Mouse (Mus musculus) CH12.LX (cell line): ENCODE data around the gene Marcksl1. TPM values are rescaled to one million over a fixed set of nuclear protein-coding genes. Genes with fewer than 3 reads are reported as not detected.

ENCODE experiments used
- DNase-seq: peaks from one replicate; pipeline ENCODE4 v3.0.0-alpha.2; 2013; ENCODE audit errors: extremely low read depth
- H3K27ac ChIP-seq: 2 replicates; pipeline ENCODE4 v1.5.1; 2012; ENCODE audit warnings: low read depth, mild to moderate bottlenecking, control low read depth, moderate library complexity; ENCODE audit not compliant: insufficient read depth
- H3K27me3 ChIP-seq: replicated peaks from 2 replicates; pipeline ENCODE3; 2012; ENCODE audit warnings: inconsistent platforms
- H3K36me3 ChIP-seq, 2 experiments: replicated peaks in 1 of 2; 2 replicates each; pipeline versions ENCODE3 to v1.6.1; 2012; ENCODE audit warnings: inconsistent platforms in 1 of 2, low read length in 1 of 2, mild to moderate bottlenecking in 1 of 2, mixed read lengths in 1 of 2, moderate library complexity in 1 of 2; ENCODE audit not compliant: control insufficient read depth in 1 of 2, insufficient read depth in 1 of 2
- H3K4me1 ChIP-seq, 2 experiments: 2 replicates each; pipeline ENCODE4 v1.6.1; 2012; ENCODE audit warnings: inconsistent platforms in 1 of 2, moderate library complexity in 1 of 2; ENCODE audit not compliant: insufficient read depth in 2 of 2, control insufficient read depth in 1 of 2
- H3K4me2 ChIP-seq: 2 replicates; pipeline ENCODE4 v1.6.1; 2012; ENCODE audit warnings: low read depth, mild to moderate bottlenecking, control low read depth; ENCODE audit not compliant: poor library complexity, insufficient read depth, severe bottlenecking
- H3K4me3 ChIP-seq, 3 experiments: fragments of 150-350 bp in 1 of 3; sonication (generic) in 1 of 3; replicated peaks in 1 of 3; 2 replicates each; pipeline versions ENCODE3 to v1.5.1; 2011 to 2012; ENCODE audit warnings: low read depth in 2 of 3, low read length in 2 of 3, mild to moderate bottlenecking in 2 of 3, moderate library complexity in 2 of 3, control low read depth in 1 of 3, improper control_type of control experiment in 1 of 3, inconsistent platforms in 1 of 3, mixed read lengths in 1 of 3; ENCODE audit not compliant: poor library complexity in 1 of 3
- H3K79me2 ChIP-seq: replicated peaks from 2 replicates; pipeline ENCODE4 v1.6.1; 2012; ENCODE audit warnings: mild to moderate bottlenecking, moderate library complexity; ENCODE audit not compliant: control insufficient read depth, poor library complexity, insufficient read depth, severe bottlenecking; ENCODE audit errors: extremely low read depth
- H3K9ac ChIP-seq: 2 replicates; pipeline ENCODE4 v1.6.1; 2012; ENCODE audit warnings: low read depth, mild to moderate bottlenecking, control low read depth, moderate library complexity; ENCODE audit not compliant: insufficient read depth
- H3K9me3 ChIP-seq: replicated peaks from 2 replicates; pipeline ENCODE3; 2012; ENCODE audit warnings: low read length, inconsistent platforms, mixed read lengths
- BHLHE40 ChIP-seq: IDR thresholded peaks from 2 replicates; pipeline ENCODE4 v1.6.1; 2011; ENCODE audit warnings: mild to moderate bottlenecking, low read depth, low read length, improper control_type of control experiment
- CHD2 ChIP-seq: IDR thresholded peaks from 2 replicates; pipeline ENCODE4 v1.6.1; 2011; ENCODE audit warnings: low read length, improper control_type of control experiment
- ETS1 ChIP-seq: conservative IDR thresholded peaks from 2 replicates; pipeline ENCODE4 v1.6.1; 2012; ENCODE audit warnings: low read depth, mild to moderate bottlenecking, inconsistent platforms, low read length, improper control_type of control experiment, moderate library complexity
- GABPA ChIP-seq: IDR thresholded peaks from 2 replicates; pipeline ENCODE4 v1.6.1; 2012; ENCODE audit warnings: low read depth, low read length, improper control_type of control experiment, inconsistent platforms; ENCODE audit not compliant: insufficient replicate concordance
- HCFC1 ChIP-seq: IDR thresholded peaks from 2 replicates; pipeline ENCODE4 v1.6.1; 2012; ENCODE audit warnings: low read depth, mild to moderate bottlenecking, inconsistent platforms, low read length, improper control_type of control experiment
- IRF4 ChIP-seq: IDR thresholded peaks from 2 replicates; pipeline ENCODE4 v1.6.1; 2014; ENCODE audit warnings: low read depth, mild to moderate bottlenecking, inconsistent platforms, low read length, improper control_type of control experiment
- KAT2A ChIP-seq: IDR thresholded peaks from 2 replicates; pipeline ENCODE4 v1.6.1; 2012; ENCODE audit warnings: low read length, improper control_type of control experiment, inconsistent platforms; ENCODE audit not compliant: insufficient replicate concordance
- MAFK ChIP-seq: IDR thresholded peaks from 2 replicates; pipeline ENCODE4 v1.6.1; 2011; ENCODE audit warnings: low read length, improper control_type of control experiment; ENCODE audit not compliant: insufficient replicate concordance
- MAX ChIP-seq: IDR thresholded peaks from 2 replicates; pipeline ENCODE4 v1.6.1; 2011; ENCODE audit warnings: low read length, improper control_type of control experiment
- MAZ ChIP-seq: IDR thresholded peaks from 2 replicates; pipeline ENCODE4 v1.6.1; 2012; ENCODE audit warnings: low read depth, mild to moderate bottlenecking, inconsistent platforms, low read length, improper control_type of control experiment, moderate library complexity
- MEF2A ChIP-seq: IDR thresholded peaks from 2 replicates; pipeline ENCODE4 v1.6.1; 2014; ENCODE audit warnings: low read depth, mild to moderate bottlenecking, inconsistent platforms, low read length, improper control_type of control experiment, borderline replicate concordance
- MXI1 ChIP-seq: IDR thresholded peaks from 2 replicates; pipeline ENCODE4 v1.6.1; 2011; ENCODE audit warnings: mild to moderate bottlenecking, low read depth, low read length, improper control_type of control experiment
- MYC ChIP-seq: IDR thresholded peaks from 2 replicates; pipeline ENCODE4 v1.6.1; 2011; ENCODE audit warnings: low read depth, mild to moderate bottlenecking, improper control_type of control experiment, low read length
- NELFE ChIP-seq: IDR thresholded peaks from 2 replicates; pipeline ENCODE4 v1.6.1; 2011; ENCODE audit warnings: low read depth, low read length, improper control_type of control experiment
- NRF1 ChIP-seq: IDR thresholded peaks from 2 replicates; pipeline ENCODE4 v1.6.1; 2014; ENCODE audit warnings: low read depth, mild to moderate bottlenecking, inconsistent platforms, low read length, improper control_type of control experiment, moderate library complexity
- PAX5 ChIP-seq: IDR thresholded peaks from 2 replicates; pipeline ENCODE4 v1.6.1; 2012; ENCODE audit warnings: low read length, inconsistent platforms, mixed read lengths
- POLR2A ChIP-seq: IDR thresholded peaks from 2 replicates; pipeline ENCODE4 v1.6.1; 2011; ENCODE audit warnings: low read depth, mild to moderate bottlenecking, improper control_type of control experiment, low read length
- POLR2AphosphoS2 ChIP-seq: IDR thresholded peaks from 2 replicates; pipeline ENCODE4 v1.6.1; 2011; ENCODE audit warnings: low read depth, low read length, improper control_type of control experiment
- SIN3A ChIP-seq: IDR thresholded peaks from 2 replicates; pipeline ENCODE4 v1.6.1; 2012; ENCODE audit warnings: low read length, improper control_type of control experiment, inconsistent platforms
- TBP ChIP-seq: conservative IDR thresholded peaks from 2 replicates; pipeline ENCODE4 v1.6.1; 2011; ENCODE audit warnings: low read depth, low read length, improper control_type of control experiment
- UBTF ChIP-seq: IDR thresholded peaks from 2 replicates; pipeline ENCODE4 v1.6.1; 2012; ENCODE audit warnings: low read depth, mild to moderate bottlenecking, inconsistent platforms, low read length, improper control_type of control experiment, moderate library complexity
- USF1 ChIP-seq: IDR thresholded peaks from 2 replicates; pipeline ENCODE4 v1.6.1; 2014; ENCODE audit warnings: low read depth, mild to moderate bottlenecking, inconsistent platforms, low read length, improper control_type of control experiment
- ZC3H11A ChIP-seq: IDR thresholded peaks from 2 replicates; pipeline ENCODE4 v1.6.1; 2012; ENCODE audit warnings: low read depth, mild to moderate bottlenecking, inconsistent platforms, low read length, improper control_type of control experiment
- ZKSCAN1 ChIP-seq: IDR thresholded peaks from 2 replicates; pipeline ENCODE4 v1.6.1; 2012; ENCODE audit warnings: low read depth, inconsistent platforms, low read length, improper control_type of control experiment, borderline replicate concordance
- ZMIZ1 ChIP-seq: IDR thresholded peaks from 2 replicates; pipeline ENCODE4 v1.6.1; 2012; ENCODE audit warnings: low read depth, mild to moderate bottlenecking, inconsistent platforms, low read length, improper control_type of control experiment
- ZNF384 ChIP-seq: IDR thresholded peaks from 2 replicates; pipeline ENCODE4 v1.6.1; 2012; ENCODE audit warnings: low read depth, low read length, improper control_type of control experiment, inconsistent platforms
- dilution Hi-C: fragments of 300-500 bp; cut with MboI; formaldehyde crosslinking; loops from 2 replicates; pipeline ENCODE4 v1.14.3; 2020; ENCODE audit warnings: low sequenced_read_pairs; ENCODE audit not compliant: extremely low pct_unique_long_range_greater_than_20kb, extremely low pct_ligation_motif_present
- in situ Hi-C: fragments of 300-500 bp; cut with MboI; formaldehyde crosslinking; loops from 3 replicates; pipeline ENCODE4 v1.14.3; 2019; ENCODE audit warnings: low sequenced_read_pairs, low pct_ligation_motif_present, low pct_unique_long_range_greater_than_20kb, mixed read lengths
- polyA plus RNA-seq: library from polyadenylated mRNA; unstranded; fragments of >175 nt; gene quantifications from 2 replicates; pipeline ENCODE4 v1.2.1, GENCODE M21; 2012; ENCODE audit warnings: low read depth; ENCODE audit not compliant: insufficient read length
- total RNA-seq, 2 experiments: library from RNA; depleted of rRNA; stranded (reverse); fragments of 300-350 nt in 1 of 2; fragments of >200 nt in 1 of 2; gene quantifications; 2 replicates each; pipeline ENCODE4 v1.2.3; 2012 to 2014

Gene Marcksl1
- total and polyA plus RNA-seq, 3 experiments, result 195 to 423 (median 265) TPM

DNA sequence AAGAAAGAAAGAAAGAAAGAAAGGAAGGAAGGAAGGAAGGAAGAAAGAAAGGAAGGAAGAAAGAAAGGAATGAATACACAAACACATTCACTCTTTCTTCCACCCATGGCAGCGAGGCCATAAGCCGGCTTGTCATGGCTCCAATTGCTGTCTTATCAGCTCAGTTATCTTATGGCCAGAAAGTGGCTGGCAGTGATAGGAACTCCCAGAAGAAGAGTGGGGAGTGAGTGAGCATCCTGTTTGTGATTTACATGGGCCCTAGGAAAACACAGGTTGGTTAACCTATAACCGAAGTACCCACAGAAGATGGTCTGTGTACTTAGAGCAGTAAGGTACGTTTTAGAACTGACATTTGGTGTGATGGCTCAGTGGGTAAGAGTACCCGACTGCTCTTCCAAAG, 47.8 kb downstream of the Marcksl1 start:
- TF ChIP-seq MAZ, result no peak
- TF ChIP-seq BHLHE40, result no peak
- TF ChIP-seq MEF2A, result no peak
- no peak for TF ChIP-seq POLR2A
- TF ChIP-seq PAX5, result no peak
- TF ChIP-seq NRF1, result no peak
- no peak for TF ChIP-seq MAX
- TF ChIP-seq ETS1, result no peak
- TF ChIP-seq UBTF, result no peak
- TF ChIP-seq ZMIZ1, result no peak
- TF ChIP-seq SIN3A, result no peak
- TF ChIP-seq TBP, result no peak
- no peak for TF ChIP-seq IRF4
- TF ChIP-seq ZNF384, result no peak
- no peak for TF ChIP-seq POLR2AphosphoS2
- TF ChIP-seq CHD2, result no peak
- no peak for TF ChIP-seq USF1
- TF ChIP-seq KAT2A, result no peak
- TF ChIP-seq NELFE, result no peak
- no peak for TF ChIP-seq MXI1
- TF ChIP-seq, all 38 proteins: peak for 0

DNA sequence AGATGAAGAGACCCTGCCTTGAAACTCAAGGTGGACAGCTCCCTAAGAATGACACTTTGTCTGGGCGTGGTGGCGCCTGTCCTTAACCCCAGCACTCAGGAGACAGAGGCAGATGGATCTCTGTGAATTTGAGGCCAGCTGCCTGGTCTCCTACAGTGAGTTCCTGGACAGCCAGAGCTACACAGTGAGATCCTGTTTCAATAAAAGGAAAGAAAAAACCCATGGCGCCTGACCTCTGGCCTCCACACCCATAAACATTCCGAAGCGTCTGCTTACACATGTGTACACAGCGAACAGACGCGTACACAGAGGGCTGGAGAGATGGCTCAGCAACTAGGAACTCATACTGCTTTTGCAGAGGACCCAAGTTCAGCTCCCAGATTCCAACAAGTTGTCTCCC, 50.3 kb downstream of the Marcksl1 start:
- no peak overlapping the region for H3K27ac ChIP-seq
- TF ChIP-seq TBP (no peak), GABPA (no peak), ZC3H11A (no peak), MXI1 (no peak), ZNF384 (no peak), ETS1 (no peak), MAZ (no peak), IRF4 (no peak), POLR2A (no peak), USF1 (no peak), MYC (no peak), HCFC1 (no peak), ZKSCAN1 (no peak), ZMIZ1 (no peak), UBTF (no peak), NELFE (no peak), MAFK (no peak), NRF1 (no peak)
- no peak overlapping the region for H3K4me3 ChIP-seq
- H3K79me2 ChIP-seq, result no peaks in the 10 kb centered on the region
- no peak for DNase-seq
- in situ Hi-C loops (no loop called here), dilution Hi-C loops (no loop called here)
- H3K9ac ChIP-seq, result no peak overlapping the region
- no peaks in the 10 kb centered on the region for H3K9me3 ChIP-seq
- no peaks in the 10 kb centered on the region for H3K27me3 ChIP-seq
- H3K4me2 ChIP-seq, result no peak overlapping the region
- peaks cover 0 to 9% of the 10 kb centered on the region in 2 experiments; a peak in 2 of 4 replicates for H3K4me1 ChIP-seq
- no peaks in the 10 kb centered on the region for H3K36me3 ChIP-seq

More for the DNA sequence above, 47.8 kb downstream of the Marcksl1 start:
- peaks cover under 1 to 17% of the 10 kb centered on the region in 2 experiments for H3K4me1 ChIP-seq
- H3K36me3 ChIP-seq, result peaks cover 0 to under 1% of the 10 kb centered on the region in 2 experiments
- H3K4me3 ChIP-seq, result no peak overlapping the region
- no peak overlapping the region for H3K27ac ChIP-seq
- no peaks in the 10 kb centered on the region for H3K27me3 ChIP-seq
- no peak overlapping the region for H3K4me2 ChIP-seq
- dilution Hi-C loops (no loop called here), in situ Hi-C loops (no loop called here)
- no peaks in the 10 kb centered on the region for H3K9me3 ChIP-seq
- no peaks in the 10 kb centered on the region; the same call in 1 of the 2 replicates for H3K79me2 ChIP-seq
- H3K9ac ChIP-seq, result no peak overlapping the region
- no peak for DNase-seq
